Mouse (Mus musculus) cerebellum, postnatal 25 days (tissue): ENCODE measurements around the gene Sh2b2.

Experiments used
- DNase-seq, 2 experiments: peaks; one replicate each; pipeline ENCODE4 v3.0.0; 2021; ENCODE audit warnings: mixed read lengths in 2 of 2

The Sh2b2 gene

GRCm38 (mm10) chr5:136246452-136246838 lies at the start of gene Sh2b2:
TSS of gene Sh2b2 (minus strand) at chr5:136246556.
- no peak for DNase-seq

GRCm38 (mm10) chr5:136292971-136293418 lies 46.6 kb upstream of the Sh2b2 start:
- peak; percentile 31 to 33 for DNase-seq

- DNase-seq, result no peak
Observed at GRCm38 (mm10) chr5:136292361-136292760, 46.0 kb upstream of the Sh2b2 start.

DNA sequence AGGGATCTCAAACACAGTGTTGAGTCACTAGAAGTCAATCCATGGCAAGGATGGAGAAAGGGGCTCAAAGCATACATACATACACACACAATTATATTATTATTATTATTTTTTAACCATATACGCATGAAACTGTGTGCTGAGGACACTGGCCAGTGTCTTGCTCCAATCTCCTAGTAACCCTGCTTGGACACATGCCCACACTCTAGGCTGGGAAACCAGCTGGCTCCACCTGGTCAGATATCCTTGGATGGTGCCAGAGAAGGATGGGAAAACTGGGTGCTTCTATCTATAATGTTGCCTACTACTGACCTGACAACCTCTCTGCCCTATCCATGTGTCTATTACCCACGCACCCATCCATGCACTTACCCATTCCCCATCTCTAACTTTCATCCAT lies 45.2 kb upstream of the Sh2b2 start:
- DNase-seq, result peak in 1 of 2 experiments; percentile 59

- DNase-seq, result no peak
Observed at GRCm38 (mm10) chr5:136289776-136290175, 43.4 kb upstream of the Sh2b2 start.

DNA sequence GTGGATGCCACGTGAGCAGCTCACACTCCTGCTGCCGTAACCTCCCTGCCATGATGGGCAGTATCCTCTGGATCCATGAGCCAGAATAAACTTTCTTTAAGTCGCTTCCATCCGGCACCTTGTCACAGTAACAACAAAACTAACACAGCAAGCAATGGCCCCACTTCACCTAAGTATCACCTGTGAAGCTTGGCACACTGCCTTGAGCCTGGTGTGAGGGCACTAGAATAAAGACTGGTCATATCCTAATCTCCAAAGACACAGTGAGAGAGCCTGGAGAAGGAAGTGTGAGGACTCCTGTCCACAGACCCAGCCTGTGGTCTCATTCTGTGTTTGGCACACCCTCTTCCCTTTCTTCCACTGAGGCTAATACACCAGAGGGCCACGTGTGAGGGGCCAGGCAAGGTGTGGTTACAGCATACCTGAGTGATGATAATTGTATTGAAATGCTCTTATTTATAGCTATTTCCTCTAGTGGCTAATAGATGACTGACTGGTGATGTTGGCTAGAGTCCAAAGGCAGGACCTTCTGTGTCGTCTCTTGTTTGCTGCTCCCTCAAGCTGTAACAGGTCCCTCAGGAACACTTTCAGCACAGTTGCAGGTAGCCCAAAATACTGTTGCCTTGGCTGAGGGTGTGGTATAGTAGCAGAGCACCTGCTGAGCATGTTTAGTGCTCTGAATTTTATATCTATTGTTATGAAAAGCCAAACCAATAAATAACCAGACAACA lies 42.2 kb upstream of the Sh2b2 start:
- peak; percentile 48 to 64 for DNase-seq

GRCm38 (mm10) chr5:136286566-136286965 lies 40.2 kb upstream of the Sh2b2 start:
- DNase-seq, result no peak

DNA sequence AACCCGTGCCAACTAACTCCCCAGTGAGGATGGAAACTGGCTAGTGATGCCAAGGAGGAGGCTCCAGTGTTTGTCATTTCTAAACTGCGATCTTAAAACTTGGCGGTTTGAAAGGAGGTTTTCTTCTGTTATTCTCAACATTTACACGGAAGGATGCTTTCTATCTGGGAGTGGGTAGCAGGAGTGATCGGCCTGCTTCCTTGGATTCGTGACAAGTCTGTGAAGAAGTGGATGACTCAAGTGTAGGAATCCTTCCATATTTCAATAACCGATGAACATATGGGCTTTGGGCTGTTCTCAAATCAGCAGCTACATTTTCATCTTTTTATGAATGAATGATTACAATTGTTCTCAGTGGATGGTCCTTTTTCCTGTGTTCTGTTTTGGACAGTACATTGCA lies 38.8 kb upstream of the Sh2b2 start:
- no peak for DNase-seq

- DNase-seq, result peak; percentile 49 to 63
Observed at GRCm38 (mm10) chr5:136281351-136281750, 35.0 kb upstream of the Sh2b2 start.

GRCm38 (mm10) chr5:136274739-136275138 lies 28.4 kb upstream of the Sh2b2 start:
- DNase-seq, result no peak

GRCm38 (mm10) chr5:136269937-136270336 lies 23.6 kb upstream of the Sh2b2 start:
- DNase-seq, result no peak

GRCm38 (mm10) chr5:136266077-136266476 lies 19.7 kb upstream of the Sh2b2 start:
- no peak for DNase-seq

GRCm38 (mm10) chr5:136263342-136263741 lies 17.0 kb upstream of the Sh2b2 start:
- DNase-seq, result no peak

GRCm38 (mm10) chr5:136258919-136259318 lies 12.6 kb upstream of the Sh2b2 start:
- peak; percentile 65 to 80 for DNase-seq

DNA sequence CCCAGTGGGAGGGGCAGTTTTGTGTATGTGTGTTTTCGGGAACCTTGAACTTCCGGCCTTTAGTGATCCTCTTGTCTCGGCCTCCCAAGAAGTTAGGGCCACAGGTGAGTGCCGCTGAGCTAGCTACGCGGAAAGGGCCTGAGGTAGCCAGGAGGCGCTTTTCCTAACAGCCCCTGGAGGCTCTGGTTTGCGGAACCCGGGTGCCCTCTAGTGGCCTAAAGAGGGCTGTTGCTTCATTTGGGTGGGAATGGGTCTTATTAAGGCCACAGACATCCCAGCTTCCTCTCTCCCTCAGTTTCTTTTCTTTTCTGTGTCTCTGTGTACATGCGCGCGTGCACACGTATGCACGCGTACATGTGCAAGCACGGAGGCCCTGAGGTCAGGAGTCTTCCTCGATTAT lies 6.5 kb upstream of the Sh2b2 start:
- peak; percentile 77 to 86 for DNase-seq

DNA sequence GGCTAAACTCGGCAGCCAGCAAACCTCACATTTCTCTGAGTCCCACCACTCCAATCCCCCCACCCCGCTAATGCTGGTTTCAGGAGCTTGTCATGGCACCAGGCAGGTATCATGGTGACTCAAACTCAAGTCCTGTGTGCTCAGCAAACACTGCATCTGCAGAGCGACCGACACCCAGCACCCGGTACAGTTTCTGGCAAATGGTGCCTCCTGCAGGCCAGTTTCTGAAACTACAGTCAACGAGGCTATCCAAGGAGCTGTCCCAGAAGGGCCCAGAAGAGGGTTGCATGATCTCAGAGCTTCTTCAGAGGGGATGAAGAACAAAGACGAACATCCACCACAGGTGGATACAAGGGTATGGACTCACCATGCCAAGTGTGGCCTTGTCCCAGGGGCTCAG lies 4.6 kb upstream of the Sh2b2 start:
- peak; percentile 30 to 54 for DNase-seq

- DNase-seq, result no peak
Observed at GRCm38 (mm10) chr5:136248441-136248840, 2.1 kb upstream of the Sh2b2 start.

DNA sequence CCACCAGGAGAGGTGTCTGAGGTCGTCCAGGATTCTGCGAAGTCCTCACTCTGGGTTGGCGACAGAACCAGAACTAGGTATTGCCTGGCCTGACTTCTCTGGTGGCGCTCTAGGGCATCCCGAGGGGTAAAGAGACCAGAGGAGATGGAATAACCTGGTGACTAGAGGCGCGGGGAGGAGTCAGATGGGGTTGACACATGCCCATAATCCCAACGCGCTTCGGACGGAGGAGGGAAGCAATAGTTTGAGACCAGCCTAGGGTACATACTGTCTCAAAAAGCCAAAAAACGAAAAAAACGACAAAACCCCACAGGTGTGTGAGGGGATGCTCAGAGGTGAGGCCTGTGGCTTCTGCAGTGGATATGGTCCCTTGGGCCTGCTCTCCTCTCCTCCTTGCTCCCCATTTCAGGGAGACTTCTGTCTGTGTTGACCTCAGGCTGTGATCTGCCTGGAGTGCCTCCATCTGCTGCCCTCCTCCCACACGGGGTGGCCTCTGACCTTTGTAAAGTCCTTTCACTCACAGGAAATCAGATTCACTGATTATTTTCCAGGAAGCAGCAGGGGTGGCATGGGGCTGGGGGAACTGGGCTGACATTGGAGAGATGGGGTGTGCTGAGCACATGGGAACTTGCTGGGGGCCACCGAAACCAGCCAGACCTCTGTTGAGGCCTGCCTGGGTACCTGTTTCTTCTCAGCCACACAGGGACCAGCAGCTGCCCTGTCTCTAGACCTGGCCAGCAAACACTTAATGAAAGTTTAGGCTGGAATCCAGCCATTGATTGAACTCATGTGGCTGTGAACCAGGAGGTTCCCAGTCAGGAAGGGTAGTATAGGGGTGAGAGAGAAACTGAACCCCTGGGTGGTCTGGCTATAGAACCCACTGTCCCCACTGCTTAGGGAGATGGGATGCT lies 560 bp downstream of the Sh2b2 start:
- no peak for DNase-seq

GRCm38 (mm10) chr5:136244762-136245540 lies 1.4 kb downstream of the Sh2b2 start:
- DNase-seq, result peak; percentile 74 to 88

DNA sequence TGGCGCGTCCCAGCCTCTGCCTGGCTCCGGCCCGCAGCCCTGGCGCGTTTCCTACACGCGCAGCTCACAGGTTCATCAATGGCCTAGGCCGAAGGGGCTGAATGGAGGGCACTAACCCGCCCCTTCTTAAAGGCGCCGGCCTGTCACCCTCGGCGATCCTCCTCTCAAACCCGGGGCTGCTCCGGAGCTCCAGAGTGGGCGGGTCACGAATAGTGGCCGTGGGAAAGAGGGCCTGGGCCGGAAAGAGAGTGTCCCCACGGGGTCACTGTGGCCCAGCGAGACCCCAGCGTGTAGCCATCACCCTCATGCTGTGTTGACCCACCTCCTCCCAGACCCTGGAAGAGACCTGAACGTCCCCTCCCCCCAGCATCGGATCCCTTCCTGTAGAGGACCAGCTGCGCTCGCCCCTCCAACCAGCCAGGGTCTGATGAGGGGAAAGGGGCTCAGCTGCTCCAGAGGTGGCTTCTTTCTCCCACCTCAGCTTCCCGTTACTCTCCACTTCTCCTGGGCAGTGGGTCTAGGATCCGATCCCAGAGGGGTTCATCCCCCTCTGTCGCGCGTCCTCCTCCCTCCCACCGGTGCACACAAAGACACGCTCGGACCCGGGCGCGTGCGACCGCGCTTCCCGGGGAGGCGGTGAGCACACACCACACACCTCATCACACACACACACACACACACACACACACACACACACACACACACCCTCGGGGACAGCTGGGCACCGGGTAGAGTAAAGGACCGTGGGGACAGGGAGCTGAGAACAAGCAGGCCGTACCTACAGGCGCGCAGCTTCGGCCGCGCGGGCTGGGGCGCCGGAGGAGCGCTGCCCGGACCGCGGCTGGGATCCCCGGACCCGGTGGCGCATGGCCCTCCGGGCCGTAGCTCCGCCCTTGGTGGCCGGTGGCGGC lies 2.2 kb downstream of the Sh2b2 start:
- DNase-seq, result peak; percentile 42 to 57

- no peak for DNase-seq
Observed at GRCm38 (mm10) chr5:136241161-136241560, 5.2 kb downstream of the Sh2b2 start.

DNA sequence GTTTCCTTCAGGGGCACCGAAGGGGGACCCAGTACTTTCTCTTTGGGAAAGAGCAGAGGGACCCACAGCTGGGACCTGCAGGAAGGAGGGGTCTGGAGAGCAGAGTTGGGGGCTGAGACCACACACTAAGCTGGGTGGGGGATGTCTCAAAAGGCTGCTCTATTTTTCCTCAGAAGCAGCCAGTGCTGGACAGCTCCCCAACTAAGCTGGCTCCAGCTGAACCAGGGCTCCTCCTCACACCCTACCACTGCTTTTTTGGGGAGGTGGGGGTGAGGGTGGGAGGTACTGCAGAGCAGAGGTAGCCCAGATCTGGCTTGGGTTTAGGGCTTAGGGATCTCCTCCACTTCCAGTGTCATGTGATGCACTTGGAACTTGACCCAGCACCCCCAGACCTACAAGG lies 6.0 kb downstream of the Sh2b2 start:
- no peak for DNase-seq
